Mouse (Mus musculus) forebrain, postnatal 0 days (tissue): ENCODE data around the gene Dgkq. TPM values are rescaled to one million over a fixed set of nuclear protein-coding genes. Genes with fewer than 3 reads are reported as not detected.

ENCODE experiments used
- ATAC-seq: fragments of 200-750 bp; cut with Nextera tagmentation; 2 replicates; pipeline ENCODE4 v1.8.0; 2017; ENCODE audit warnings: mild to moderate bottlenecking, moderate library complexity
- DNase-seq: peaks from one replicate; pipeline ENCODE4 v3.0.0-alpha.2; 2015
- H3K27ac ChIP-seq: fragments of 300-500 bp; sonication (generic); 2 replicates; pipeline ENCODE4 v1.5.1; 2014; ENCODE audit warnings: low read depth, mild to moderate bottlenecking, antibody characterized with exemption, low read length, moderate library complexity, mixed read lengths
- H3K27me3 ChIP-seq: fragments of 300-500 bp; sonication (generic); 2 replicates; pipeline ENCODE4 v1.6.1; 2014; ENCODE audit warnings: mild to moderate bottlenecking, low read length, mixed read lengths; ENCODE audit not compliant: insufficient read depth
- H3K36me3 ChIP-seq: fragments of 300-500 bp; sonication (generic); 2 replicates; pipeline ENCODE4 v1.6.1; 2014; ENCODE audit warnings: mild to moderate bottlenecking, moderate library complexity; ENCODE audit not compliant: insufficient read depth
- H3K4me1 ChIP-seq: fragments of 300-500 bp; sonication (generic); 2 replicates; pipeline ENCODE4 v1.6.1; 2014; ENCODE audit warnings: antibody characterized with exemption; ENCODE audit not compliant: insufficient read depth
- H3K4me2 ChIP-seq: fragments of 300-500 bp; sonication (generic); 2 replicates; pipeline ENCODE4 v1.6.1; 2014; ENCODE audit warnings: low read depth, mild to moderate bottlenecking, moderate library complexity
- H3K4me3 ChIP-seq: fragments of 300-500 bp; sonication (generic); 2 replicates; pipeline ENCODE4 v1.5.1; 2014; ENCODE audit warnings: low read depth, low read length, mixed read lengths
- H3K9ac ChIP-seq: fragments of 300-500 bp; sonication (generic); 2 replicates; pipeline ENCODE4 v1.6.1; 2014; ENCODE audit warnings: mild to moderate bottlenecking
- H3K9me3 ChIP-seq: fragments of 300-500 bp; sonication (generic); 2 replicates; pipeline ENCODE4 v1.6.1; 2016; ENCODE audit warnings: low read length
- CTCF ChIP-seq: sonication (generic); IDR thresholded peaks from 2 replicates; pipeline ENCODE4 v1.5.1; 2016; ENCODE audit warnings: antibody characterized with exemption, control low read depth, low read depth
- WGBS: fragments of 180-500 bp; shearing (Covaris S2); extraction: QIAGEN DNeasy Blood & Tissue Kit; methylation state at CpG from one replicate; pipeline ENCODE4 v1.1.7; 2014; 5-methylcytosine and 5-hydroxymethylcytosine counted together
- polyA plus RNA-seq: library from polyadenylated mRNA; unstranded; fragments of >200 nt; fragmentation: Nextera tagmentation; extraction: Ambion mirVana; gene quantifications from 2 replicates; pipeline ENCODE4 v1.2.1, GENCODE M21; 2015
- total RNA-seq: library from RNA; depleted of rRNA; stranded (reverse); fragments of >200 nt; gene quantifications from 2 replicates; pipeline ENCODE4 v1.2.3, GENCODE M21; 2014

Dgkq gene
- total and polyA plus RNA-seq, 2 experiments from 2014 or later = 11.6 to 59.5 TPM

- Histone ChIP-seq H3K27me3 (no peaks in the 10 kb centered on the region), H3K9me3 (no peaks in the 10 kb centered on the region), H3K4me3 (no peak overlapping the region), H3K4me2 (no peak overlapping the region), H3K9ac (no peak overlapping the region), H3K36me3 (peaks cover 5% of the 10 kb centered on the region; the same call in 1 of the 2 replicates), H3K27ac (no peak overlapping the region), H3K4me1 (peaks cover 8% of the 10 kb centered on the region)
- no peak for DNase-seq
- no peak for TF ChIP-seq CTCF
- WGBS = 86% methylated on average over 4 of the region's 4 CpGs
- no peak for ATAC-seq
These were observed 6.7 kb downstream of the Dgkq start for GRCm38 (mm10) chr5:108662772-108663171.

- WGBS = 10% methylated on average over 35 of the region's 36 CpGs
- DNase-seq (peak; percentile 89), ATAC-seq (peak; percentile 99)
- Histone ChIP-seq H3K27me3 (no peaks in the 10 kb centered on the region), H3K4me3 (peak overlapping the region; percentile 88), H3K36me3 (peaks cover 19% of the 10 kb centered on the region), H3K4me1 (peaks cover 8% of the 10 kb centered on the region), H3K27ac (peak overlapping the region; percentile 40; the same call in 1 of the 2 replicates), H3K9me3 (no peaks in the 10 kb centered on the region), H3K9ac (peak overlapping the region; percentile 93), H3K4me2 (peak overlapping the region; percentile 96)
- TF ChIP-seq CTCF = no peak
These were observed 8.7 kb downstream of the Dgkq start for GRCm38 (mm10) chr5:108660632-108661268.

GRCm38 (mm10) chr5:108659698-108660631, 9.5 kb downstream of the Dgkq start, which contains the start of gene Idua:
Idua (plus strand) TSS chr5:108660331.
- no peak for TF ChIP-seq CTCF
- DNase-seq (no peak), ATAC-seq (peak; percentile 40; the same call in 1 of the 2 replicates)
- Histone ChIP-seq H3K27me3 (no peaks in the 10 kb centered on the region), H3K4me3 (peak within 1 kb of the TSS; percentile 88), H3K36me3 (peaks cover 27% of the 10 kb centered on the region), H3K9ac (peak within 1 kb of the TSS; percentile 93), H3K4me2 (peak within 1 kb of the TSS; percentile 96), H3K9me3 (no peaks in the 10 kb centered on the region), H3K27ac (peak within 1 kb of the TSS; percentile 40; the same call in 1 of the 2 replicates), H3K4me1 (peaks cover 8% of the 10 kb centered on the region)
- whole genome bisulfite sequencing = 12% methylated on average over 24 of the region's 24 CpGs

GRCm38 (mm10) chr5:108658611-108659010, 10.9 kb downstream of the Dgkq start:
- Histone ChIP-seq H3K9me3 (no peaks in the 10 kb centered on the region), H3K4me1 (peaks cover 8% of the 10 kb centered on the region), H3K9ac (no peak overlapping the region; the same call in 1 of the 2 replicates), H3K4me2 (no peak overlapping the region), H3K27ac (no peak overlapping the region), H3K36me3 (peaks cover 40% of the 10 kb centered on the region), H3K27me3 (no peaks in the 10 kb centered on the region), H3K4me3 (no peak overlapping the region)
- DNase-seq (no peak), ATAC-seq (no peak)
- no peak for TF ChIP-seq CTCF
- 71% methylated on average over 1 of the region's 1 CpGs for whole genome bisulfite sequencing

GRCm38 (mm10) chr5:108657406-108657805, 12.1 kb downstream of the Dgkq start:
- Histone ChIP-seq H3K27ac (no peak overlapping the region), H3K4me1 (peaks cover 8% of the 10 kb centered on the region), H3K36me3 (peaks cover 52% of the 10 kb centered on the region), H3K4me3 (no peak overlapping the region), H3K9me3 (no peaks in the 10 kb centered on the region), H3K9ac (no peak overlapping the region), H3K4me2 (no peak overlapping the region), H3K27me3 (no peaks in the 10 kb centered on the region)
- DNase-seq (no peak), ATAC-seq (no peak)
- TF ChIP-seq CTCF = no peak
- WGBS = 84% methylated on average over 5 of the region's 5 CpGs

- H3K4me2 ChIP-seq = no peak overlapping the region
- no peak overlapping the region for H3K4me3 ChIP-seq
- no peak overlapping the region for H3K9ac ChIP-seq
- TF ChIP-seq CTCF = no peak
- H3K27me3 ChIP-seq = no peaks in the 10 kb centered on the region
- DNase-seq (no peak), ATAC-seq (no peak)
- H3K36me3 ChIP-seq = peaks cover 60% of the 10 kb centered on the region
- H3K27ac ChIP-seq = no peak overlapping the region
- no peaks in the 10 kb centered on the region for H3K9me3 ChIP-seq
- WGBS = 94% methylated on average over 15 of the region's 15 CpGs
- H3K4me1 ChIP-seq = peaks cover 8% of the 10 kb centered on the region
These were observed 13.4 kb downstream of the Dgkq start for GRCm38 (mm10) chr5:108655891-108656650.
